Mouse (Mus musculus): ENCODE data around the gene Sepsecs.
A peak's percentile ranks its signal among the peaks of the same experiment; 100 is the strongest.

Gene Sepsecs

DNA sequence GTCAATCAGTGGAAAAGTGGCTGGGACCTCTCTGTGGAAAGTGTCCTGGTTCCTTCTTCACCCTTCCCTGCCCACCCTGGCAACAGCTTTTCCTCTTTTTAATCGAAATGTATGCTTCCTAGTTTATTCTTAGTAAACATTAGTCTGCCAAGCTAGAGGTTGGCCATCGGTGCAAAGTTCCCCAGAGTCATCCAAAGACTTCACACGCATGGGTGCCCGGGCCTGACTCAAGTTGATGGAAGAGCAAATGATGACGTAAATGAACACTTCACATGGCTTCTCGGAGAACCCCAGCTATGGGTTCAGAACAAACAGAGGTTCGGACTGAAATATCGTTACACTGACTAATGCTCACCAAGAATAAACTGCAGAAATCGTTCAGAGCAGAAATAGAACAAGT is 78.9 kb downstream of the Sepsecs start:
- DNase-seq: peak; percentile 68 to 69

Measured in kidney, adult 8-10 months (tissue).